Mouse (Mus musculus) bone marrow, adult 2 months (tissue): ENCODE results near the gene Sh3rf3.

Source experiments
- CTCF ChIP-seq: fragments of 200-500 bp; IDR thresholded peaks from 2 replicates; pipeline ENCODE4 v1.5.1; 2011; ENCODE audit warnings: low read length, control low read depth; ENCODE audit not compliant: control insufficient read depth, insufficient read depth
- POLR2A ChIP-seq: fragments of 200-500 bp; IDR thresholded peaks from 2 replicates; pipeline ENCODE4 v1.6.1; 2011; ENCODE audit warnings: low read depth, mild to moderate bottlenecking, control low read depth, low read length, borderline replicate concordance; ENCODE audit not compliant: control insufficient read depth

DNA sequence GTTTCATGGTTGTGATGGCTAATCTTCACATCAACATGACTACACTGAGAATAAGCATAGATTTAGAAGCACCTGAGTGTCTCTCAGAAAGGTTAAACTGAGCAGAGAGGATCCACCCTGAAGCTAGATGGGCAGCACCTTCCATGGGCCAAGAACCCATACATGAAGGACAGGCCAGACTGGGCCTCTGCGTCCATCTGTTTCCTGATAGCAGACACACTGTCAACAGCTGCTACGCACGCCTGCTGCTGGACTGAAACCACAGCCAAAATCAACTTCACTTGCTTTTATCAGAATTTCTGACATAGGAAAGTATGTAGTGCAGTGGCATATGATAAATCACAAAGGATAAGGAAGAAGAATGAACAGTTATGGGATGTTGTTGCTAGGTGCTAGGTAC is 366.5 kb downstream of the Sh3rf3 start:
- TF ChIP-seq POLR2A (no peak), CTCF (no peak)
